Mouse (Mus musculus) CH12.LX (cell line): ENCODE data around the gene Zfp638. TPM values are rescaled to one million over a fixed set of nuclear protein-coding genes. Genes with fewer than 3 reads are reported as not detected.

Source experiments
- DNase-seq: peaks from one replicate; pipeline ENCODE4 v3.0.0-alpha.2; 2013; ENCODE audit errors: extremely low read depth
- H3K27ac ChIP-seq: 2 replicates; pipeline ENCODE4 v1.5.1; 2012; ENCODE audit warnings: low read depth, mild to moderate bottlenecking, control low read depth, moderate library complexity; ENCODE audit not compliant: insufficient read depth
- H3K27me3 ChIP-seq: replicated peaks from 2 replicates; pipeline ENCODE3; 2012; ENCODE audit warnings: inconsistent platforms
- H3K36me3 ChIP-seq, 2 experiments: replicated peaks in 1 of 2; 2 replicates each; pipeline versions ENCODE3 to v1.6.1; 2012; ENCODE audit warnings: inconsistent platforms in 1 of 2, low read length in 1 of 2, mild to moderate bottlenecking in 1 of 2, mixed read lengths in 1 of 2, moderate library complexity in 1 of 2; ENCODE audit not compliant: control insufficient read depth in 1 of 2, insufficient read depth in 1 of 2
- H3K4me1 ChIP-seq, 2 experiments: 2 replicates each; pipeline ENCODE4 v1.6.1; 2012; ENCODE audit warnings: inconsistent platforms in 1 of 2, moderate library complexity in 1 of 2; ENCODE audit not compliant: insufficient read depth in 2 of 2, control insufficient read depth in 1 of 2
- H3K4me2 ChIP-seq: 2 replicates; pipeline ENCODE4 v1.6.1; 2012; ENCODE audit warnings: low read depth, mild to moderate bottlenecking, control low read depth; ENCODE audit not compliant: poor library complexity, insufficient read depth, severe bottlenecking
- H3K4me3 ChIP-seq, 3 experiments: fragments of 150-350 bp in 1 of 3; sonication (generic) in 1 of 3; replicated peaks in 1 of 3; 2 replicates each; pipeline versions ENCODE3 to v1.5.1; 2011 to 2012; ENCODE audit warnings: low read depth in 2 of 3, low read length in 2 of 3, mild to moderate bottlenecking in 2 of 3, moderate library complexity in 2 of 3, control low read depth in 1 of 3, improper control_type of control experiment in 1 of 3, inconsistent platforms in 1 of 3, mixed read lengths in 1 of 3; ENCODE audit not compliant: poor library complexity in 1 of 3
- H3K79me2 ChIP-seq: replicated peaks from 2 replicates; pipeline ENCODE4 v1.6.1; 2012; ENCODE audit warnings: mild to moderate bottlenecking, moderate library complexity; ENCODE audit not compliant: control insufficient read depth, poor library complexity, insufficient read depth, severe bottlenecking; ENCODE audit errors: extremely low read depth
- H3K9ac ChIP-seq: 2 replicates; pipeline ENCODE4 v1.6.1; 2012; ENCODE audit warnings: low read depth, mild to moderate bottlenecking, control low read depth, moderate library complexity; ENCODE audit not compliant: insufficient read depth
- H3K9me3 ChIP-seq: replicated peaks from 2 replicates; pipeline ENCODE3; 2012; ENCODE audit warnings: low read length, inconsistent platforms, mixed read lengths
- CHD1 ChIP-seq: IDR thresholded peaks from 2 replicates; pipeline ENCODE4 v1.6.1; 2012; ENCODE audit warnings: low read depth, low read length, improper control_type of control experiment, inconsistent platforms
- E2F4 ChIP-seq: IDR thresholded peaks from 2 replicates; pipeline ENCODE4 v1.6.1; 2011; ENCODE audit warnings: low read depth, low read length, improper control_type of control experiment; ENCODE audit not compliant: insufficient replicate concordance
- ELF1 ChIP-seq: IDR thresholded peaks from 2 replicates; pipeline ENCODE4 v1.6.1; 2014; ENCODE audit warnings: low read depth, mild to moderate bottlenecking, inconsistent platforms, low read length, improper control_type of control experiment
- EP300 ChIP-seq: IDR thresholded peaks from 2 replicates; pipeline ENCODE4 v1.6.1; 2011; ENCODE audit warnings: low read length, improper control_type of control experiment
- ETS1 ChIP-seq: conservative IDR thresholded peaks from 2 replicates; pipeline ENCODE4 v1.6.1; 2012; ENCODE audit warnings: low read depth, mild to moderate bottlenecking, inconsistent platforms, low read length, improper control_type of control experiment, moderate library complexity
- GABPA ChIP-seq: IDR thresholded peaks from 2 replicates; pipeline ENCODE4 v1.6.1; 2012; ENCODE audit warnings: low read depth, low read length, improper control_type of control experiment, inconsistent platforms; ENCODE audit not compliant: insufficient replicate concordance
- HCFC1 ChIP-seq: IDR thresholded peaks from 2 replicates; pipeline ENCODE4 v1.6.1; 2012; ENCODE audit warnings: low read depth, mild to moderate bottlenecking, inconsistent platforms, low read length, improper control_type of control experiment
- JUN ChIP-seq: IDR thresholded peaks from 2 replicates; pipeline ENCODE4 v1.6.1; 2011; ENCODE audit warnings: low read depth, mild to moderate bottlenecking, low read length, improper control_type of control experiment, moderate library complexity; ENCODE audit not compliant: insufficient read depth
- JUND ChIP-seq: conservative IDR thresholded peaks from 2 replicates; pipeline ENCODE4 v1.6.1; 2011; ENCODE audit warnings: low read depth, low read length, improper control_type of control experiment
- MAX ChIP-seq: IDR thresholded peaks from 2 replicates; pipeline ENCODE4 v1.6.1; 2011; ENCODE audit warnings: low read length, improper control_type of control experiment
- MAZ ChIP-seq: IDR thresholded peaks from 2 replicates; pipeline ENCODE4 v1.6.1; 2012; ENCODE audit warnings: low read depth, mild to moderate bottlenecking, inconsistent platforms, low read length, improper control_type of control experiment, moderate library complexity
- MEF2A ChIP-seq: IDR thresholded peaks from 2 replicates; pipeline ENCODE4 v1.6.1; 2014; ENCODE audit warnings: low read depth, mild to moderate bottlenecking, inconsistent platforms, low read length, improper control_type of control experiment, borderline replicate concordance
- MXI1 ChIP-seq: IDR thresholded peaks from 2 replicates; pipeline ENCODE4 v1.6.1; 2011; ENCODE audit warnings: mild to moderate bottlenecking, low read depth, low read length, improper control_type of control experiment
- MYC ChIP-seq: IDR thresholded peaks from 2 replicates; pipeline ENCODE4 v1.6.1; 2011; ENCODE audit warnings: low read depth, mild to moderate bottlenecking, improper control_type of control experiment, low read length
- NRF1 ChIP-seq: IDR thresholded peaks from 2 replicates; pipeline ENCODE4 v1.6.1; 2014; ENCODE audit warnings: low read depth, mild to moderate bottlenecking, inconsistent platforms, low read length, improper control_type of control experiment, moderate library complexity
- PAX5 ChIP-seq: IDR thresholded peaks from 2 replicates; pipeline ENCODE4 v1.6.1; 2012; ENCODE audit warnings: low read length, inconsistent platforms, mixed read lengths
- POLR2A ChIP-seq: IDR thresholded peaks from 2 replicates; pipeline ENCODE4 v1.6.1; 2011; ENCODE audit warnings: low read depth, mild to moderate bottlenecking, improper control_type of control experiment, low read length
- POLR2AphosphoS2 ChIP-seq: IDR thresholded peaks from 2 replicates; pipeline ENCODE4 v1.6.1; 2011; ENCODE audit warnings: low read depth, low read length, improper control_type of control experiment
- RCOR1 ChIP-seq: conservative IDR thresholded peaks from 2 replicates; pipeline ENCODE4 v1.6.1; 2012; ENCODE audit warnings: low read depth, mild to moderate bottlenecking, inconsistent platforms, low read length, improper control_type of control experiment
- SIN3A ChIP-seq: IDR thresholded peaks from 2 replicates; pipeline ENCODE4 v1.6.1; 2012; ENCODE audit warnings: low read length, improper control_type of control experiment, inconsistent platforms
- SMC3 ChIP-seq: IDR thresholded peaks from 2 replicates; pipeline ENCODE4 v1.6.1; 2011; ENCODE audit warnings: low read depth, low read length, improper control_type of control experiment
- TBP ChIP-seq: conservative IDR thresholded peaks from 2 replicates; pipeline ENCODE4 v1.6.1; 2011; ENCODE audit warnings: low read depth, low read length, improper control_type of control experiment
- TCF12 ChIP-seq: IDR thresholded peaks from 2 replicates; pipeline ENCODE4 v1.6.1; 2014; ENCODE audit warnings: low read depth, mild to moderate bottlenecking, inconsistent platforms, low read length, improper control_type of control experiment
- UBTF ChIP-seq: IDR thresholded peaks from 2 replicates; pipeline ENCODE4 v1.6.1; 2012; ENCODE audit warnings: low read depth, mild to moderate bottlenecking, inconsistent platforms, low read length, improper control_type of control experiment, moderate library complexity
- USF2 ChIP-seq: conservative IDR thresholded peaks from 2 replicates; pipeline ENCODE4 v1.6.1; 2011; ENCODE audit warnings: low read depth, low read length, improper control_type of control experiment
- ZC3H11A ChIP-seq: IDR thresholded peaks from 2 replicates; pipeline ENCODE4 v1.6.1; 2012; ENCODE audit warnings: low read depth, mild to moderate bottlenecking, inconsistent platforms, low read length, improper control_type of control experiment
- ZKSCAN1 ChIP-seq: IDR thresholded peaks from 2 replicates; pipeline ENCODE4 v1.6.1; 2012; ENCODE audit warnings: low read depth, inconsistent platforms, low read length, improper control_type of control experiment, borderline replicate concordance
- ZNF384 ChIP-seq: IDR thresholded peaks from 2 replicates; pipeline ENCODE4 v1.6.1; 2012; ENCODE audit warnings: low read depth, low read length, improper control_type of control experiment, inconsistent platforms
- dilution Hi-C: fragments of 300-500 bp; cut with MboI; formaldehyde crosslinking; loops from 2 replicates; pipeline ENCODE4 v1.14.3; 2020; ENCODE audit warnings: low sequenced_read_pairs; ENCODE audit not compliant: extremely low pct_unique_long_range_greater_than_20kb, extremely low pct_ligation_motif_present
- in situ Hi-C: fragments of 300-500 bp; cut with MboI; formaldehyde crosslinking; loops from 3 replicates; pipeline ENCODE4 v1.14.3; 2019; ENCODE audit warnings: low sequenced_read_pairs, low pct_ligation_motif_present, low pct_unique_long_range_greater_than_20kb, mixed read lengths
- polyA plus RNA-seq: library from polyadenylated mRNA; unstranded; fragments of >175 nt; gene quantifications from 2 replicates; pipeline ENCODE4 v1.2.1, GENCODE M21; 2012; ENCODE audit warnings: low read depth; ENCODE audit not compliant: insufficient read length
- total RNA-seq, 2 experiments: library from RNA; depleted of rRNA; stranded (reverse); fragments of 300-350 nt in 1 of 2; fragments of >200 nt in 1 of 2; gene quantifications; 2 replicates each; pipeline ENCODE4 v1.2.3; 2012 to 2014

The Zfp638 gene
- total and polyA plus RNA-seq, 3 experiments, result 42.1 to 57.3 (median 48.0) TPM

DNA sequence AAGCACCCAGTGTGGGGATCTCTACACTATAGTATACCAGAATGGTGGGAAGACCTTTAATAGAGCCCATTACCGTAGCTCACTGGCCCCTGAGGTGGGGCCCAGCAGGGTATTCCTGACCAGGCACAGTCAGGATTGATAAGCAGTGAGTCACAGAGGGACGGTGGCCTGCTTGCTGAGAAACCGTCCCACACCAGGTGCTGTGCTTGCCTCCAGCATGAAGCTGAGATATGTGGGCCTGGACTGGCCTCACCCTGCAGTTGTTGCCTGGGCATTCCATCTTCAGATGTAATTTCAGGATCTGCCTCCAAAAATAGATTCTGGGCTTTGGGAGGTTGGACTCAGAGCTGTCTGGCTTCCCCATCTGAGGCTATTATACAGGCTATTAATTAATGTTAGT is 155.1 kb downstream of the Zfp638 start:
- H3K4me1 ChIP-seq, result peaks cover 0 to 19% of the 10 kb centered on the region in 2 experiments; a peak in 2 of 4 replicates
- H3K9me3 ChIP-seq, result no peaks in the 10 kb centered on the region
- H3K79me2 ChIP-seq, result no peaks in the 10 kb centered on the region
- no peak overlapping the region for H3K9ac ChIP-seq
- in situ Hi-C loops (no loop called here), dilution Hi-C loops (no loop called here)
- no peak overlapping the region for H3K4me3 ChIP-seq
- no peak for TF ChIP-seq ETS1
- TF ChIP-seq E2F4, result no peak
- TF ChIP-seq SMC3, result no peak
- no peak for TF ChIP-seq MAZ
- no peak for TF ChIP-seq PAX5
- TF ChIP-seq POLR2AphosphoS2, result no peak
- TF ChIP-seq MEF2A, result no peak
- TF ChIP-seq POLR2A, result no peak
- no peak for TF ChIP-seq NRF1
- TF ChIP-seq ELF1, result no peak
- no peak for TF ChIP-seq TCF12
- no peak for TF ChIP-seq RCOR1
- no peak for TF ChIP-seq GABPA
- no peak for TF ChIP-seq ZNF384
- TF ChIP-seq TBP, result no peak
- TF ChIP-seq ZKSCAN1, result no peak
- TF ChIP-seq EP300, result no peak
- no peaks in the 10 kb centered on the region for H3K27me3 ChIP-seq
- H3K27ac ChIP-seq, result no peak overlapping the region
- no peaks in the 10 kb centered on the region for H3K36me3 ChIP-seq
- H3K4me2 ChIP-seq, result no peak overlapping the region
- DNase-seq, result no peak

DNA sequence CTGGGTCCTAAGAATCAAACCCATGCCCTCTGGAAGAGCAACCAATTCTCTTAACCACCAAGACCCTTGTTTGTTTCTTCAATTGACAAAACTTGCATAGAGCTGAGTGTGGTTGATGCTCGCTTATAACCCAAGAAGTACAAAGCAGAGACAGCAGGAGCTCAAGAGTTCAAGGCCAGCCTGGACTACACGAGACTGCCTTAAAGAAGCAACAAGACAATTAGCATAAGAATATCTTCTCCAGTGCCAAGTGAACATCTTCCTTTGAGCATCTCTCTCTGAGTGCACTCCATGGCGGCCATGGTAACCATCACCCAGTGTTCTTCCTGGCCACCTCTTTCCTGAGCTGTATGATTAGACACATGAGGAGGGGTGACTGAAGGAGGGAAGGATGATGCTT is 158.7 kb downstream of the Zfp638 start:
- peaks cover 0 to 16% of the 10 kb centered on the region in 2 experiments; a peak in 2 of 4 replicates for H3K4me1 ChIP-seq
- no peak overlapping the region for H3K4me2 ChIP-seq
- no peak overlapping the region for H3K4me3 ChIP-seq
- H3K79me2 ChIP-seq, result no peaks in the 10 kb centered on the region
- dilution Hi-C loops (no loop called here), in situ Hi-C loops (no loop called here)
- H3K36me3 ChIP-seq, result no peaks in the 10 kb centered on the region
- DNase-seq, result no peak
- no peak overlapping the region for H3K27ac ChIP-seq
- TF ChIP-seq CHD1 (no peak), MYC (no peak), NRF1 (no peak), ZKSCAN1 (no peak), UBTF (no peak), ETS1 (no peak), JUND (no peak), GABPA (no peak), HCFC1 (no peak), ELF1 (no peak), ZC3H11A (no peak), JUN (no peak), MXI1 (no peak), USF2 (no peak), ZNF384 (no peak), MAZ (no peak), SIN3A (no peak), MAX (no peak), PAX5 (no peak), EP300 (no peak)
- no peaks in the 10 kb centered on the region for H3K9me3 ChIP-seq
- no peaks in the 10 kb centered on the region for H3K27me3 ChIP-seq
- no peak overlapping the region for H3K9ac ChIP-seq
